Mouse (Mus musculus) thymus, adult 2 months (tissue): ENCODE results near the gene Clstn1.

Source experiments
- CTCF ChIP-seq: fragments of 200-500 bp; IDR thresholded peaks from 2 replicates; pipeline ENCODE4 v1.5.1; 2012; ENCODE audit warnings: mild to moderate bottlenecking, control low read depth, low read length, moderate library complexity, borderline replicate concordance; ENCODE audit not compliant: control insufficient read depth, poor library complexity, insufficient read depth; ENCODE audit errors: extremely low read depth
- POLR2A ChIP-seq: fragments of 200-500 bp; IDR thresholded peaks from 2 replicates; pipeline ENCODE4 v1.6.1; 2012; ENCODE audit warnings: mild to moderate bottlenecking, low read length, control low read depth, moderate library complexity; ENCODE audit not compliant: control insufficient read depth, poor library complexity, insufficient read depth; ENCODE audit errors: extremely low read depth

GRCm38 (mm10) chr4:149641956-149642355 is 55.7 kb downstream of the Clstn1 start:
- TF ChIP-seq CTCF (no peak), POLR2A (no peak)
